Mouse (Mus musculus): ENCODE results near the gene Iqgap1. TPM values are rescaled to one million over a fixed set of nuclear protein-coding genes. Genes with fewer than 3 reads are reported as not detected.

The Iqgap1 gene
- polyA plus RNA-seq, 1 experiment from 2014 or later = 25.9 TPM

Other genes with a start within 250 kb of the Iqgap1 start
- gene Crtc3, start 137.1 kb downstream of the Iqgap1 start, polyA plus RNA-seq (2014; fragmentation: Nextera tagmentation; extraction: Ambion mirVana) = 14.8 and 18.7 TPM in 2 replicates
- 5.4 and 5.5 TPM in 2 replicates for gene Zscan2, start 34.9 kb upstream of the Iqgap1 start, polyA plus RNA-seq (2014; fragmentation: Nextera tagmentation; extraction: Ambion mirVana)
- gene Wdr73, start 75.3 kb upstream of the Iqgap1 start, polyA plus RNA-seq (2014; fragmentation: Nextera tagmentation; extraction: Ambion mirVana) = 36.1 and 41.3 TPM in 2 replicates
- 8.1 TPM in 2 replicates for gene Nmb, start 79.1 kb upstream of the Iqgap1 start, polyA plus RNA-seq (2014; fragmentation: Nextera tagmentation; extraction: Ambion mirVana)
- gene Sec11a, start 121.8 kb upstream of the Iqgap1 start, polyA plus RNA-seq (2014; fragmentation: Nextera tagmentation; extraction: Ambion mirVana) = 189 and 191 TPM in 2 replicates
- 15.3 and 17.8 TPM in 2 replicates for gene Zfp592, start 167.7 kb upstream of the Iqgap1 start, polyA plus RNA-seq (2014; fragmentation: Nextera tagmentation; extraction: Ambion mirVana)
- 0.20 and 0.33 TPM in 2 replicates for gene Alpk3, start 231.6 kb upstream of the Iqgap1 start, polyA plus RNA-seq (2014; fragmentation: Nextera tagmentation; extraction: Ambion mirVana)